Mouse (Mus musculus) urinary bladder, adult 18-20 months (tissue): ENCODE measurements around the gene Fam126a.

Experiments
- DNase-seq, 2 experiments: peaks; one replicate each; pipeline ENCODE4 v3.0.0; 2022; ENCODE audit warnings: low spot score in 2 of 2, mixed read lengths in 2 of 2

The Fam126a gene

DNA sequence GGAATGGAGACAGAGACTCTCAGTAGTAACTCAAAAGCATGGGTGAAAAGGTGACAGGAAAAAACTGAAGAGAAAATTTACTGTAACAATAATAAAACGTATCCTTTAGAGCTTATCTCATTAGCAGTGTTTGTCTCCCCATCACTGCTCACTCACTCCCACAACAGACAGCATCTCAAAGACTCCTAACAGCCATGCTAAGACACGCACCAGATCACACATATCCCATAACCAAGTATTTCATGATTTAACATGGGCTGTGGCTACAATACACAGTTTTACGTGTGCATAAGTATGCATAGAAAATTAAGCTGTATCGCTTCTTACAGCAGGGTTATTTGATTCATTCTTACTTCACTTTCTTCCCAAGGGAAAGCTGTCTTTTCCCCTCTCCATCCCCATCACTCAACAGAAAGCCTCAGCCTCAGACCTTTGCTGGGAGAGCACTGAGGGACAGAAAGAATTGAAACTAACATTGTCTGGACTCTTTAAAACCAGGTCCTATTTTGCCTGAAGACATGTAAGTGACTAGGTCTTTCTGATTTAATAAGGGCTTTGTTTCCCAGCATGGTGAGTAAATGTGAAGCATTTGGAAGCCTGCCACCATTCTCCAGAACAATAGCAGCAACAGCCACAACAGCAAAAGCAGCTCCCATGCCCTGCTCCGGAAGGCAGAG is 37.5 kb downstream of the Fam126a start:
- DNase-seq, result no peak

DNA sequence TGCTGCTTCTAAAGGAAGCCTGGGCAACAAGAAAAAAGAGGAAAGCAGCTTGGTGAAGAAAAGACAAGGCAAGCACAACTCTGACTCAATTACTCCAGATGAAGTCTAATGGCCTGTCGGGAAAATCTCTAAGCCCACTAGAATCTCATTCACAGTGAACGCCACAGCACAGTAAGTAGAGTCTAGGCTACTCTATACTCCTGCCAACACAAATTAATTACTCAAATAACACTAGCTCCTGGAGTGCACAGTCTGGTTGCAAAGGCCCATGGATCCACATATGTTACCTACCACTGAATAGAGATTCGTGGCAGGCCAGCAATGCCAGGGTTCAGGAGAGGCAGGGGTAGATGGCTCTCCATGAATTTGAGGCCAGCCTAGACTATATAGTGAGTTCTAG is 40.5 kb downstream of the Fam126a start:
- no peak for DNase-seq

DNA sequence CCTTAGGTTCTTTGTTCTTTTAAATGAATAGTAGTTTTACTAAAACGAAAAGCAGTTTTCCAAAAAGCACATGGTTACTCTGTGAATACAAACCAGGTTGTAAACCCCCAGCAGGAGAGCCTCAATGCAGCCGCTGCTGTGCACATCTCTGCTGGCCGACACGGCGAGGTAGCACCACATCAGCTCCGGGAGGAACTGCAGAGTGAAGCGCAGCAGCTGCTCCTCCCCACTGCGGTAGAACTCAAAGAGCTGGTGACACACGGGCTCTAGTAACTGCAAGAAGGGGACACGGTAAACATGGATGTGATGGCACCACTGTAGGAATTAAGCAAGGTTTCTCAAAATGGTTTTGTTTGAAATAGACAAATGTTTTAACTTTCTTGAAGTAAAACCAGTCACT is 42.7 kb downstream of the Fam126a start:
- DNase-seq, result no peak

DNA sequence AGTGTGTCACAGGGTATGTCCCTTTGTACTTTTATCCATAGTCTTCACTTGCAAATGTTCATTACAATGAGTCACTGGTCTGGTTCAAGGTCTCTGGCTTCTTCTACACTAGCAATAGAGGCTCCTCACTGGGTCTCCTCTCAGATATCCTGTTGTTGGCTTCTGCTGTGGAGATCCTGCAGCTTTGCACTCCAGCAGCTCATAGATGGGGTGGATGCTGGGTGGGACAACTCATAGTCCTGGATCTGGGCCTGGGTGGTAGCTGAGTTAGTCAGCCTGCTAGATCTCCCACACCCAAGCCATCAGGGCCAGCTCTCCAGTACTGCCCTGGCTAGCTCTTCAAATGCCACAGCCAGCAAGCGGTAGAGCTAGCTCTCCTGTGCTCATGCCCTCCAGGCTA is 48.4 kb downstream of the Fam126a start:
- peak in 1 of 2 experiments; percentile 25 for DNase-seq

DNA sequence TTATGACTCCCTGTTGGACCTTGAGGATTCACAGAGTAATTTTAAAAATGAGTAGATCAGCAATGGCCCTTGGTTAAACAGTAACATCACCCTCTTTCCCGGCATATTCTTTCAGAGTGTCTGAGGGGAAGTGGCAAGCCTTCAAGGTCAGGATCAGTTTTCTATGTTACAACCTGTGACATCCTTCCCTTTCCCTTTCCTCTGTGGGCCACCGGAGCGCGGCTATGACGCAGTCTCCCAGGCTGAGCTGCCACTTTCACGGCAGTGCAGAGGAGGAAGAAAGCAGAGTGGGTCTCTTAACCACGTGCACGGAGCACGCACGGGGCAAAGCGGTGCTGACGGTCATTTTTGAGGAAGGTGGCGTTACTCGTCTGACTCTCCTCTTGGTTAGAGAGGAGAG is 52.0 kb downstream of the Fam126a start:
- no peak for DNase-seq

DNA sequence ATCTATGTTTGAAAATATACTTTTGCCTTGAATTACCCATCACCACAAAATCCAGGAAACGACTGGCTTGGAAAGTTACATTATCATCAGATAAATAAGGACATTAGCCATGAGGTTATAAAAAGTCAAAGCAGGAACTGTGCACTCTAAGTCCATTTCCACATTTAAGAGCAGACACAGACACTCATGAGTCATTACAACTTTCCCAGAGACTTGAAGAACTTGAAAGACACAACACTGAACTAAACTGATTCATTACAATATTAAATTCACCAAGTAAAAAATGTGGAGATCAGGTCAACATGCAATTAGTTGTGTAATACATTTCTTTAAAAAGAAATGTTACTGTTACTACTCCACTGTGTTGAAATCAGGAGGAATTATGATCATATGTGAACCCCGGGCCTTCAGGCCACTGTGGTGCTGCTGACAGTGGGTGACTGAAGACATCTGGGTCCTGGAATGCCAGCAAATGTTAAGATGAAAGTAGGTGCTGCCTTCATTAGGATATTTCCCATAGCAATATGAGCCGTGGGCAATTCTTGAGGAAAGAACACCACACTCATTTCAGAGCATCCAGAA is 55.4 kb downstream of the Fam126a start:
- DNase-seq, result no peak

DNA sequence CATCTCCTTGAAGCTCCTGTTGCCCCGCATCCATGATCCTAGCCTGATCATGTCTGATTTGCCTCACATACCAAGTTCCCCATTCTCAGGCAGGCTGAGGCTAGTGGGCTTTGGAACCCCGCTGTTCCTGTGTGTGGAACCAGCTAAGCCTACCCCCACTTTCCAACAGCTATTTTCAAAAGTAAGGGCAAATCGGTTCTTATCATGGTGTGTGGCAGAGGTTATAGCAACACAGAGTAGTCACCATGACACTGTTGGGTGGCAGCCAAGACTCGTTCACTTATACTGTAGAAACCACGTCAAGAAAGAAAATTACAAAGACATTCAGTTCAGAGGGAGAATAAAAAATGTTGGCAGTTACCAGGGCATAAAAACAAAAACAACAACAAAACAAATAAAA is 62.8 kb downstream of the Fam126a start:
- DNase-seq, result no peak

DNA sequence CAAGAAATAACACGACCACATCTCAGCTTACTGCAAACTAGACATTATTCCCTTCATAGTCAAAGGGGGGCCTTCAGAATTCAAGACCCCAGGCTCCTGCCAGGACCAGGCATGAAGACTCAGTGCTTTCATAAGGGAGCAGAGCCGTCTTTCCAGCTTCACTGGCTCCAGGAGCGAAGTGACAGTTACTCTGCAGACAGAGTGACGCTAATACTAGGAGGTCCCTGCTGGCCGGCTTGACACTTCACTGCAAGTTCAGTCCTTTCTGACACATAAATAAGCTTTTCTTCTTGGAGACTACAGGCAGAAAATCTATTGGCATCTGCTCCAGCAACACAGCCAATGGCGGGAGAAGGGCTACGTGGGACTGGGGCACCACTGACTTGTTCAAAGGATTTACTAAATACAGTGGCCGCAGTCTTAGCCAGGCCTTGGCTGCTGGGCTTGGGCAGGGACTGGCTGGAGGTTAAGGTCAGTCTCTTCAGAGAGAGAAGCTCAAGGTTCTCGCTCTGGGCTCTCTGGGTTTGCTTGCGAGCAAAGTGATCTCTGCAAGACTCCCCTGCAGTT is 65.8 kb downstream of the Fam126a start:
- DNase-seq, result no peak

DNA sequence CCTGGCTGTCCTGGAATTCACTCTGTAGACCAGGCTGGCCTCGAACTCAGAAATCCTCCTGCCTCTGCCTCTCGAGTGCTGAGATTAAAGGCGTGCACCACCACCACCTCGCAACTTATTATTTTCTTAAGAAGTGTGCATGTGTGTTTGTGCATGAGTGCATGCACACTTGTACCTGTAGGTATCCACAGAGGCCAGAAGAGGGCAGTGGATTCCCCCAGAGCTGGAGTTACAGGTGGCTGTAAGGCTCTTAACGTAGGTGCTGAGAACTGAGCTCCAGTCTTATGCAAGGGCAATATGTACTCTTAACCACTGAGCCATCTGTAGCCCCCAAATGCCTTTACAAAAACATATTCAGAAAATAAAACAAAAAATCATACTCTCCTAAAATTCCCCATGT is 77.4 kb downstream of the Fam126a start:
- DNase-seq, result no peak

DNA sequence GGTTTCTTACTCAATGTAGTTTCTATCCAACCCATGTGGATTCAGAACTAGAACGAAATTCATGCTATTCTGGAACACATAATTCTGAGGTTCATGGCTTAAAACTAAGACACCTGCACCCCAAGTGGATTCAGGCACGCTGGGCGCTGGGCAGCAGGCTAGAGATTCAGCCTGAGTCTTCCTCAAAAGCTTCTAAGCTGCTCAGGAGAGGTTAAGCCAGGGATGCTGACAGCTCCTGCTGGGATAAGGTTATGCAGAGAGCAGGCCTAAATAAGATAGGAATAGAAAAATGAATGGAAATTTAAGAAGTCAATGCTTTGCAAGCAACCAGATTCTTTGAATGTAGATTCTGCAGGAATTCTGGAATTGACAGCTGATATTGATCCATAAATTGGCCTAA is 82.4 kb downstream of the Fam126a start:
- DNase-seq, result no peak

DNA sequence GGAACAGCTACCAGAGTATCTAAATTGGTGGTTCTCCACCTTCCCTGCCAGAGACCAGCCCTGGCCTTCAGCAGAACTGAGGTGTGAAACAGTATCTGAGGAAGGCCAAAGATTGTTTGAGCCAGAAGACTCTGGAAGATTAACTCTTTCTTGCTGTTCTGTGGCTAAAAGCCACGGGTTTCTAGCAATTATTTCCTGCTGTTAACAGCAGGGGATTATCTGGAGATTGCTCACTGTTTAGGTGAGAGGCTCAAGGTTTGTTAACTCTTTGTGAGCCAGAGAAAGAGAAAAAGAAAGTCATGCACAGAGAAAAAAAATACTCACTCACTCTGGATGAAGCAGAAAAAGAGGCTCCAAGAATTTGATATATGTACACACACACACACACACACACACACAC is 85.4 kb downstream of the Fam126a start:
- no peak for DNase-seq

DNA sequence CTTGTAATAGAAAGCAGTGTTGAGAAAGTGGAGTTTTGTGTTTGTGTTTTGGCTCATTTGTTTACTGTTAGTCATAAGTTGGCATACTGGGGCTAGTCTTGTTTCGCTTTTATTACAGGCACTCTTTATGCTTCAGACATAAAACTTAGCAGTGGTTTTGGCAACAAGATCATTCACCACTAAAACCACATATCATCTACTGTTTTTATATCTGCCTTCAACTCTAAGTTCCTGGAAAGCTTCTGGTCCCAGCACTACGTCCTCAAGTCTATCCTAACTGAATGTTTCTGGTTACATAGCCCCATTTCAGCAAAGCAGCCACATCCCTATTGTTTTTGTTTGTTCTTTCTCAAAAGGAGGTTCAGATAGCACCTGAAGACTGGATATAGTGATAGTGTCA is 87.0 kb downstream of the Fam126a start:
- no peak for DNase-seq

DNA sequence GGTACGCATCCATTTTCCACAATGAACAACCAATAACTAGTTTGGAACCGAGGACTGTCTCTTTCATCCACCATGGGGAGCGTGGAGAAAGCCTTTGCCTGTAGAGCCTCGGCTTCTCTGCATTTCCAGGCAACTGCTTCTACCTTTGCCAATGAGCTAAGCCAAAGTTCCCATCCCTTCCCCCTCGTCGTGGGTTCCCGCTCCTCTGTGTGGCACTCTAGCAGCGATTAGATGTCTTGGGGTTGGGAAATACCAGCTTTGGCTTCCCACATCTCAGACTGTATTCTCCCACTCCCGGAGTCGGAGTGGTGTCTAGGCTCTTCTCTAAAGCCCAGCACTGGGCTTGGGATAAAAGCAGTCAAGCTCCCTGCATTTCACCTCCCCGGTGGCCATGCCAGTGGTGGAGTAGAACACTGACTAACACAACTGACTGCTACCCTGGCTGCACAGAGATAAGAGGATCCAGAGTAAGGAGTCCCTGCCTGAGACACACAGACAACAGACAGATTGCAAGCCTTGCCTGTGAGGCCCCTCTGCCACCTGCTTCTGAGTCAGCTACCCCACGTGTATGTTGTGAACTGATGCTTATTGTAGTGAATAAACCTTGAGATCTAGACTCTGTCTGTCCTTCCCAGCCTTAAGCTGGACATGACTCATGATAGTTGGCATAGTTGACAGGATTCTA is 106.9 kb downstream of the Fam126a start:
- no peak for DNase-seq

DNA sequence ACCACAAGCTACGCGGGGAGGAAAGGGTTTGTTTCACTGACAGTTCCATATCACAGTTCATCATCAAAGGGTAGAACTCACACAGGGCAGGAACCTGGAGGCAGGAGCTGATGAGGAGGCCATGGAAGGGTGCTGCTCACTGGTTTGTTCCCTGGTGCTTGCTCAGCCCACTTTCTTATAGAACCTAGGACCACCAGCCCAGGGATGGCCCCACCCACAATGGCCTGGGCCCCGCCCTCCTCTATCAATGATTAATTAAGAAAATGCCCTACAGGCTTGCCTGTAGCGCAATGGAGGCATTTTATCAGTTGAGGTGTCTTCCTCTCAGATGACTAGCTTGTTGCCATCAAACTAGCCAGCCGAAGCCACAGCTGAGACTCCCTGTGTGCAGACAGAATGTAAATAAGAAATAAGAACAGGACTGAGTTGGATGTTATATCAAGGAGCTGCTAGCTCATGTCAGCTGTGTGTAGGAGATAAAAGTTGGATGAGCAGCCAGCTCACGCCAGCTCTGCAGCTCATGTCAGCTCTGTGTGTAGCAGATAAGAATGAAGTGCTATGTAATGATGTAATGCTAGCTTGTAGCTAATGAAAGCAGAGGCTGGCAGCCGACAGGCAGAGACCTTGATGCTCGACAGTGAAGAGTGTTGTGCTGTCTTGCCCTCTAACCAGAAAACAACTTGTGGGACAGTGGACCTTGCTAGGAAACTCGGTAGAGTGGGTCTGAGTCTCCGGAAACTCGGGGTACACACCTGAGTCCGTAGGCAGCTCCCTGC is 107.8 kb downstream of the Fam126a start:
- no peak for DNase-seq

DNA sequence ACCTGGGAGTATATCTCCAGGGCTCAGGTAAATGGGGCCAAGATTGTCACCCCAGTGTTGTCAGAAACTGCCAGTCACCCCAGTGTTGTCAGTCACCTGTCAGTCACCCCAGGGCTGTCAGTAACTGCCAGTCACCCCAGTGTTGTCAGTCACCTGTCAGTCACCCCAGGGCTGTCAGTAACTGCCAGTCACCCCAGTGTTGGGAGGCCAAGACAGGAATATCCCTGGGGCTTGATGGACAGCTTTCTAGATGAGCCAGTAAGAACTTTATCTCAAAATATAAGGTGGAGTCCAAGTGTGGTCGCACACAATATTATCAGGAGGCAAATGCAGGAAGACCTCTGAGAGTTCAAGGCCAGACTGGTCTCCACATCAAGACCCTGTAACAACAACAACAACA is 109.2 kb downstream of the Fam126a start:
- no peak for DNase-seq

DNA sequence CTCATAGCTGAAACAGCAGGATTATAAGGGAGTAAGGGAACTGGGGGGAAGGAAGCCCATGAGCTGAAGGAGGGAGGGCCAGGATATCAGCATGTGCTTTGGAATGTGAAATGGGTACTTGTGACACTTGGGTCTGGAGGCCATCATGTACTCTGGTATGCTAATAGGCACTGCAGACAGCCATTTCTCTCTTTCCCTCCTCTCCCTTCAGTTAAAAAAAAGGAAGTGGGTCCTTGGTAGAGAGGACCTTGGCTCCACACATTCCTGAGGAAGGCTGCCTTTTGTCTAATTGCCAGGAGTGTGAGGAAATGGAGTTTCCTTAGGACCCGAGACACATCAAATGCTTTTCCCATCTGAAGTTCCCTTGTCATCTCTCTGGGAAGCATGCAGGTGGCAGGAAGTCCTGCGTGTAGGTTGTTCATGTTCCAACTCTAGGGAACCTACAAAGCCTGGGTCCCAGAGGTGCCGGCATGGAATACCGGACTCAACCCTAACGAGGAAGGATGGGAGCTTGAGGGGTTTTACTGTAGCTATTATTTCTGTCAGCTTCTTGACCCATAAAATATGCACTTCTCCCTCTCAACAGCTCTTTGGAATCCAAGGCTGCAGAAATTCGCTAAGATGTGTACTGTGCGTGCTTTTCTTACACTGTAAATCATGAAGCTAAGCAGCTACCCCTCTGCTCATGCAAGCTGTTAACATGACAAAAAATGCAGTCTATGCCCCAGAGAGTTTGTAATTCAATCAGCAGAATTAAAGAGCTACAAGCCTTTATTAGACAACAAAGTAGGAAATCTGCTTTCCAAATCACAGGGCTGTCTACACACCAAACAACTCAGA is 110.4 kb downstream of the Fam126a start:
- DNase-seq, result no peak

DNA sequence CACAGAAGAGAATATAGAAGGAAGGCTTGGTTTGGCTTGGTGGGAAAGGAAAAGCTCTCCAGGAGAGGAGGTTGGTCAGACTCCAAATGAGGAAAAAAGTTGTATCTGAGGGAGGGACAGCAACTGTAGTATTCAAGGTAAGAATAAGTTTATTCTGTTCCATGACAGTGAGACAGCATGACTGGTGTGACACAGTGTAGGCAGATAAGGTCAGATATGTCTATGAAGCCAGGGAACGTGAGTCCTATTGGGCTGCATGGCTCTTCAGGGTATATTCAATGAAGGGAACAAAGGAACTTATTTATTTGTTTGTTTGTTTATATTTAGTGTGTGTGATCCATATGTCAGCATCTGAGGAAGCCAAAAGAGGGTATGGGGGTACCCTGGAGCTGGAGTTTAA is 113.2 kb downstream of the Fam126a start:
- DNase-seq, result no peak

DNA sequence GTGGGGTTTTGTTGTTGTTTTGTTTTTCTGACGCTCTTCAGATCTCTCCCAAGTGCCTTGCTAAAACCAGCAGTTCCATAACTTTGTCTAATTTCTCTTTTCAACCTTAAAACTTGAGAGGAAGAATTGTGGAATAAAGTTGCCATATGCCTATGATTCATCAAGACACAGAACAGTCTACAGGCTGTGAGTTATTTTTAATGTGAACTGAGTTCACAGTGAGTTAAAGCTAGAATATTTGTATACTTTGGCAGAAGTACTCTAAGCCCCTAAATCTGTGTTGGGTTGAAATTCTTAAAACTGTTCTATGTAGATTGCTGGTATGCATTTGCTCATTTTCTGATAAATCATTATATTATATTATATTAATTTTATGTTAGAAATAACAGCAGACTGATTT is 118.9 kb downstream of the Fam126a start:
- no peak for DNase-seq

DNA sequence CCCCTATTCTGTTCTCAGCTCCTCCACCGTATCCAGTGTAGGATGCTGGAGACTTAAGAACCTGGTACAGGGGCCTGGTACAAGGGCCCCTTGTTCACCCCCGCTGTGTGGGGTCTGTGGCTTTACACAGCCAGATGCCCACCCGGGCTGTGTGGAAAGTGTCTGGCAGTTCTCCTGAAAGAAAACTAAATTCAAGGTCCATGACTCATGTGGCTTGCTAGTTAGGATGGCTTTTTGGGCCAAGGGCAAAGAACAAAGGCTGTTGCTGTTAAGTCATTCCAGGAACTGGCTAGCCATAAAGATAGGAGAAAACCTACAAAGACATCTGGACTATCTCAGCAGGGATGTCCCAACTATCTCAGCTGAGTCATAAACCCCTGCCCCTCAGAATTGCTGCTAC is 121.2 kb downstream of the Fam126a start:
- DNase-seq, result no peak

DNA sequence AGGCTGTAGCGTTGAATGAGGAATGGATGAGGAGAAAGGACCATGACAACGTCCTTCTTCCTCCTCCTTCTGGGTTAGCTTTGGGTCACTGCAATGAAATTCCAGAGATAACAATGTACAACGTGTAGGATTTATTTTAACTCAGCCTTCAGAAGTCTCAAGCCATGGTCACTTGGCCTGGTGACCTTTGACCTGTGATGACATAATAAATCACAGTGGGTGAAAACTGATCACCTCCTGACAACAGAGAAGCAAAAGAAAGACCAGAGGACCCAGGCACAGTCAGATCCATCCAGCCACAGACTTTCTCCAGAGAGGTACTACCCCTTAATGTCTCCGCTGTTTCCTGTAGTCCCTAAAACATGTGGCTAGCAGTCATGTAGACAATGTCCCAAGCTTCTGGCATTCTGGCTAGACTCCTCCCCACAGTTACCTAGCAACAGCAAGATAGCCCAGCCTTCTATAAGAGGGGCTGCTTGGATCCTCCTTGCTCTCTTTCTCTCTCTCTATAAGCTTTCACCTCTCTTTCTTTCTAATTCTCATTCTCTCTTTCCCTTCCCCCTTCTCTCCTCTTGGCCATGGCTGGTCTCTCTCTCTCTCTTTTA is 121.9 kb downstream of the Fam126a start:
- no peak for DNase-seq

DNA sequence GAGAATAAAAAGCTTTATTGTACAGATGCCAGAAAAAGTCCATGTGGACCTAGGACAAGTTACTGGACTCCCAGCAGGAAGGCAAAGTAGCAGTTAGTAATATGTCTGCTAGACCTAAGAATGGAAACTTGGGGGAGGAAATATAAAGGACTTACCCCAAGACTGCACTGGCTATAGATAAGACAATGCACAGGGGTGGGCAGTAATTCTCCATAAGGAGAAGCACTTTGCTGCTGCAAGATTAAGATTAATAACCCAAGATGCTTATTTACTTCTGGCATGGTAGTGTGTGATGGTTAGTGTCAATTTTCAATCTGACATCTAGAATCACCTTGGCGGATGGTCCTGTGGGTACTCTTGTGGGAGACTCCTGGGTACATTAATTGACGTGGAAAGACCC is 128.3 kb downstream of the Fam126a start:
- DNase-seq, result no peak
